Mouse (Mus musculus) small intestine, adult 2 months (tissue): ENCODE data around the gene Tpt1.

Source experiments
- CTCF ChIP-seq: fragments of 200-500 bp; IDR thresholded peaks from 2 replicates; pipeline ENCODE4 v1.5.1; 2012; ENCODE audit warnings: low read depth, mild to moderate bottlenecking, control low read depth, inconsistent platforms, low read length, moderate library complexity, mixed read lengths; ENCODE audit not compliant: insufficient replicate concordance, insufficient read length; ENCODE audit errors: extremely low read depth
- POLR2A ChIP-seq: fragments of 200-500 bp; IDR thresholded peaks from 2 replicates; pipeline ENCODE4 v1.6.1; 2012; ENCODE audit warnings: low read depth, mild to moderate bottlenecking, control low read depth, inconsistent platforms, low read length, moderate library complexity

GRCm38 (mm10) chr14:75869769-75870363, 25.0 kb downstream of the Tpt1 start:
- TF ChIP-seq CTCF: no peak
- TF ChIP-seq POLR2A: no peak
